9 mouse cellular contexts compared by ENCODE assay signal in the genomic region with DNA sequence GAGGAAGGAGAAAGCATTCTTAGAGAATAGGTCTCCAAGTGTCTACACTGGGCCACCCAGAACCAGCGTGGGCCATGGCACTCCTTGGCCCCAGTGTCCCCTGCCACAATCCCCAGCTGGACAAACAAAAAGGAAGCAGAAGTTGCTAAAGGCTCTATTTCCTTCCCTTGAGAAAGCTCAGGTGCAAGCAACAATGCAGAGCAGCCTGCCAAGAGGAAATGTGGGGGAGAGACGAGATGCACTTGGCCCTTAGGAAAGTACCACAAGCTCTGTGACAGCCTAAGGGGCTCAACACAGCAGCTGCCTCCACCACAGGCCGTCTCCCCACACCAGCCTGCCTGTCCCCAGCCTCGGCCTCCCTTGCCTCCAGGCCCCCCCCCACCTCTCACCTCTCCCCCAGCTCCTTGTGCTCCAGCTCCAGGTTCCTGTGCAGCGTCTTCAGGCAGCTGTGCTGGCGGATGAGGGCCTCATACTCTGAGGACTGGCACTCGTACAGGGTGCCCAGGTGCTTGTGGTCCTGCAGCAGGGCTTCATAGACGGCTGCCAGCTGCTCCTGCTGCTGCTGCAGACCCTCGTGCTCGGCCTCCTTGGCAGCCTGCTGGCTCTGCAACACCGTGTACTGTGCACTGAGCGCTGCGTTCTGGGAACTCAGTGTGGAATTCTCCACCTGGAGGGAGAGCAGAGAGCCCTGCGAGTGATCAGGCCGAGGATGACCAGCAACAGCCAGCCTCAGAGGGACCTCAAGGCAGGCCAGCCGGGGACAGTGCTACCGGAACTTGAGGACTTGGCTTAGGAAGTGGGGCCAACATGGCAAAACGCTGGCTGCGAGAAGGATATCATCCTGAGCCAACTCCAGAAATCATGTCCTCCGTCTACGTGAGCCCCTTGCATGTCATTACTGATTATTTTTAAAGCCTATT. TPM values are rescaled to one million over a fixed set of nuclear protein-coding genes. Genes with fewer than 3 reads are reported as not detected.
A peak's percentile ranks its signal among the peaks of the same experiment; 100 is the strongest.
DNase-seq lines count a peak whose midpoint lies in the region; ATAC-seq and TF ChIP-seq lines count a peak whose summit lies in the region.
"Had no signal": no experiment of that assay in that cellular context is flagged by ENCODE, and none has a peak within 500 bp of the region (broad histone marks: within the 10 kb centered on the region; RNA-seq: fewer than 3 reads in every experiment).

No protein-coding gene starts in this region.

- TF ChIP-seq CTCF in midbrain, postnatal 0 days (IDR thresholded peaks at IDR 0.05), result no peak

- H3K27me3 ChIP-seq in forebrain, embryonic 15.5 days, result no peaks in the 10 kb centered on the region
- no peaks in the 10 kb centered on the region for H3K27me3 ChIP-seq in kidney, embryonic 14.5 days (ENCODE audit: control insufficient read depth, insufficient read depth, low read length)
- H3K27me3 ChIP-seq in midbrain, postnatal 0 days (ENCODE audit: insufficient read depth, low read length), result no peaks in the 10 kb centered on the region

- H3K27ac ChIP-seq in forebrain, embryonic 15.5 days (replicated peaks), result peak overlapping the region; percentile 34; the same call in 1 of the 2 replicates
- peak overlapping the region; percentile 33; the same call in 1 of the 2 replicates for H3K27ac ChIP-seq in kidney, embryonic 14.5 days (ENCODE audit: low read depth, low read length)
- H3K27ac ChIP-seq in midbrain, postnatal 0 days (ENCODE audit: low read depth, low read length), result no peak overlapping the region

- no peak overlapping the region for H3K9ac ChIP-seq in forebrain, embryonic 15.5 days (replicated peaks)
- no peak overlapping the region for H3K9ac ChIP-seq in kidney, embryonic 14.5 days (ENCODE audit: low read depth, low read length)
- no peak overlapping the region for H3K9ac ChIP-seq in midbrain, postnatal 0 days (replicated peaks; ENCODE audit: low read length, poor library complexity, severe bottlenecking)

- 0 out of 2 replicates have a peak, but pooled peaks have one; percentile 31 for ATAC-seq in forebrain, embryonic 15.5 days (replicated peaks)
- peak; percentile 30; the same call in 1 of the 2 replicates for ATAC-seq in kidney, embryonic 14.5 days (ENCODE audit: low FRiP score, low TSS enrichment)
- no peak for ATAC-seq in midbrain, postnatal 0 days (ENCODE audit: low FRiP score)

- H3K36me3 ChIP-seq in forebrain, embryonic 15.5 days, result peaks cover 64% of the 10 kb centered on the region
- H3K36me3 ChIP-seq in kidney, embryonic 14.5 days (ENCODE audit: control insufficient read depth, insufficient read depth, low read length), result peaks cover 44% of the 10 kb centered on the region
- peaks cover 30% of the 10 kb centered on the region for H3K36me3 ChIP-seq in midbrain, postnatal 0 days (ENCODE audit: insufficient read depth, low read length)

- no peak overlapping the region for H3K4me2 ChIP-seq in forebrain, embryonic 15.5 days (replicated peaks)
- no peak overlapping the region for H3K4me2 ChIP-seq in kidney, embryonic 14.5 days (replicated peaks; ENCODE audit: low read depth, low read length)
- no peak overlapping the region for H3K4me2 ChIP-seq in midbrain, postnatal 0 days (ENCODE audit: low read depth, low read length, poor library complexity, severe bottlenecking)

- no peaks in the 10 kb centered on the region for H3K9me3 ChIP-seq in forebrain, embryonic 15.5 days
- H3K9me3 ChIP-seq in kidney, embryonic 14.5 days (ENCODE audit: control insufficient read depth, low read length), result no peaks in the 10 kb centered on the region
- H3K9me3 ChIP-seq in midbrain, postnatal 0 days (ENCODE audit: low read length), result no peaks in the 10 kb centered on the region

- no peak overlapping the region for H3K4me3 ChIP-seq in forebrain, embryonic 15.5 days
- H3K4me3 ChIP-seq in kidney, embryonic 14.5 days (ENCODE audit: low read length), result no peak overlapping the region
- H3K4me3 ChIP-seq in midbrain, postnatal 0 days (ENCODE audit: low read depth, low read length), result no peak overlapping the region
- H3K4me3 ChIP-seq: erythroblast, embryonic 14.5 days had no signal

- WGBS in forebrain, embryonic 15.5 days, result 75% methylated on average over 21 of the region's 21 CpGs
- WGBS in kidney, embryonic 14.5 days, result 58% methylated on average over 21 of the region's 21 CpGs
- 74% methylated on average over 21 of the region's 21 CpGs for WGBS in midbrain, postnatal 0 days

- no peaks in the 10 kb centered on the region for H3K4me1 ChIP-seq in forebrain, embryonic 15.5 days
- 0 out of 2 replicates have a peak, but pooled peaks cover 4% of the 10 kb centered on the region for H3K4me1 ChIP-seq in kidney, embryonic 14.5 days (ENCODE audit: control insufficient read depth, insufficient read depth, low read length)
- no peaks in the 10 kb centered on the region for H3K4me1 ChIP-seq in midbrain, postnatal 0 days (ENCODE audit: insufficient read depth, low read length)

- intact Hi-C loops in left cerebral cortex, postnatal 4 days (cut with DNase I), result loop anchor here (5.0 kb wide), 1 partner anchor 90 kb away; a partner anchor contains a TSS
- intact Hi-C loops in left cerebral cortex, postnatal 36 days (cut with DNase I), result no loop called here

- peak; percentile 55 for DNase-seq in left cerebral cortex, postnatal 4 days
- no peak for DNase-seq in left cerebral cortex, adult 8-10 months (ENCODE audit: low spot score in 2 of 2)
- peak; percentile 28 for DNase-seq in midbrain, postnatal 0 days (ENCODE audit: low spot score)
- no peak for DNase-seq in c-Kit-positive CD71-positive TER-119-positive erythroid progenitor cells, embryonic 14.5 days (ENCODE audit: low spot score)
- no peak for DNase-seq in left cerebral cortex, postnatal 36 days (ENCODE audit: low spot score in 2 of 2)
- DNase-seq in left cerebral cortex, adult 9 months (ENCODE audit: low spot score in 2 of 2), result no peak

RNA-seq across cellular contexts. Expression of a gene that starts 29.7 kb away (rescaled TPM):
- 1 to 10 TPM; 5.3 to 6.7 TPM for total RNA-seq in left cerebral cortex, postnatal 4 days (2021)
- total RNA-seq in left cerebral cortex, adult 8-10 months (2022), result 10 to 100 TPM; 11.0 to 13.4 (median 12.4) TPM
- polyA plus RNA-seq in forebrain, embryonic 15.5 days (2015; fragmentation: Nextera tagmentation; extraction: Ambion mirVana), result 1.1 and 1.2 TPM in 2 replicates
- 0.14 and 0.34 TPM in 2 replicates for polyA plus RNA-seq in kidney, embryonic 14.5 days (2014; fragmentation: Nextera tagmentation; extraction: Ambion mirVana)
- 22.3 and 28.4 TPM in 2 replicates for total RNA-seq in midbrain, postnatal 0 days (2014; rRNA removed)
- 6.2 and 8.7 TPM in 2 replicates for polyA plus RNA-seq in midbrain, postnatal 0 days (2015; fragmentation: Nextera tagmentation; extraction: Ambion mirVana)
- total RNA-seq in left cerebral cortex, postnatal 36 days (2021), result 10 to 100 TPM; 10.5 to 14.8 TPM
- polyA plus RNA-seq: erythroblast, embryonic 14.5 days had no signal

Comparison
In these comparisons a context has a peak if more than half of its experiments do, and no peak if none do; other contexts are left out.
1. DNase-seq: peak in left cerebral cortex, postnatal 4 days (single experiment) and midbrain, postnatal 0 days (single experiment); none in left cerebral cortex, adult 8-10 months (0 of 2), c-Kit-positive CD71-positive TER-119-positive erythroid progenitor cells, embryonic 14.5 days (single experiment), left cerebral cortex, postnatal 36 days (0 of 2) and left cerebral cortex, adult 9 months (0 of 2).